Mouse (Mus musculus) heart, adult 2 months (tissue): ENCODE results near the gene Ehd1.

Source experiments
- CTCF ChIP-seq: fragments of 200-600 bp; IDR thresholded peaks from 2 replicates; pipeline ENCODE4 v1.8.1; 2022; ENCODE audit warnings: antibody characterized with exemption, mild to moderate bottlenecking, moderate library complexity
- POLR2A ChIP-seq: fragments of 200-500 bp; IDR thresholded peaks from 2 replicates; pipeline ENCODE4 v1.6.1; 2011; ENCODE audit warnings: mild to moderate bottlenecking, low read depth, low read length, control low read depth; ENCODE audit not compliant: insufficient read depth

DNA sequence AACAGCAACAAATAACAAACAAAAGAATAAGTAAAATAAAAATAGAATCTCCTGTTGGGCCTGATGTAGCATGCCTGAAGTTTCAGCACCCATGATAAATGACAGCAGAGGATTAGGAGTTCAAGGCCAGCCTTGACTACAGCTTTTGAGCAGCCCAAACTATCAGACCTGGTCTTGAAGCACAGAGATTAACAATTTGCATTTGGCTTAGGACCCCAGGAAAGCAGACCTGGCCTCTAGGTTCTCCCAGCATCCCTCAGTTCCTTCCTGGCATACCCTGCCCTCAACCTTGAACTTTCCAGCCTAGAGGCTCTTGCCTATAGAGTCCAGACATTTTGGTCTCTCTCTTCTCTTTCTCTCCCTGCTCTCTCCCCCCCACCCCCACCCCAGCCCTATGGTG, 37.8 kb upstream of the Ehd1 start:
- TF ChIP-seq CTCF (no peak), POLR2A (no peak)
